Mouse (Mus musculus): ENCODE measurements around the gene Fam83f. TPM values are rescaled to one million over a fixed set of nuclear protein-coding genes. Genes with fewer than 3 reads are reported as not detected.

Gene Fam83f
- polyA plus RNA-seq, 1 experiment from 2014 or later, result 6.3 TPM

- 77% methylated on average over 2 of the region's 2 CpGs for WGBS
- no peak for DNase-seq (ENCODE audit: low spot score)
- no peak for ATAC-seq (replicated peaks; ENCODE audit: low FRiP score, low TSS enrichment, low read depth)
Measured at GRCm38 (mm10) chr15:80650412-80650811, 21.2 kb upstream of the Fam83f start.

DNA sequence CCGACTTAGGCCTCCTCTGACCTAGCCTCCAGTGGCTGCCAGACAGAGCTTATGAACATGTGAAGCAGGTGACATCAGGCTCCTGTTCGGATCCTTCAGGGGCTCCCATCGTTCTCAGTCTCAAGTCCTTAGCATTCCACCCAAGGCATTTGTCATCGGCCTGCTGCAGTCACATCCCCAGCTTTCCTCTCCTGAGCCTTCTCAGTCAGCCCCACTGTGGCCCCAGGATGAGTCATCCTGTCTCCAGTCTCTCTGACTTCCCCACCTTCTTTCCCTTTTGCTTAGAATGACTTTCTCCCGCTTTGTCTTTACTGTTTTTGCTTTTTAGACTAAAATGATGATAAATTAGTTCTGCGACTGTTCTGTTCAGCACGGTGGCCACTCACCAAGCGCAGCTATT is 17.8 kb upstream of the Fam83f start:
- no peak overlapping the region for H3K4me3 ChIP-seq (ENCODE audit: low read depth, low read length)
- H3K4me1 ChIP-seq (replicated peaks; ENCODE audit: control insufficient read depth, insufficient read depth, low read length), result no peaks in the 10 kb centered on the region
- no peak overlapping the region for H3K27ac ChIP-seq (ENCODE audit: low read depth)
- H3K27me3 ChIP-seq (replicated peaks; ENCODE audit: control insufficient read depth, insufficient read depth, low read length), result no peaks in the 10 kb centered on the region
- ATAC-seq (replicated peaks; ENCODE audit: low FRiP score, low TSS enrichment, low read depth), result no peak
- H3K36me3 ChIP-seq (ENCODE audit: control insufficient read depth, insufficient read depth, low read length), result no peaks in the 10 kb centered on the region
- H3K9ac ChIP-seq (ENCODE audit: low read length), result no peak overlapping the region
- WGBS, result 68% methylated on average over 8 of the region's 8 CpGs
- no peak overlapping the region for H3K4me2 ChIP-seq (ENCODE audit: low read length)
- H3K9me3 ChIP-seq (ENCODE audit: control insufficient read depth, low read length), result no peaks in the 10 kb centered on the region
- DNase-seq (ENCODE audit: low spot score), result no peak

More at GRCm38 (mm10) chr15:80650412-80650811, 21.2 kb upstream of the Fam83f start:
- H3K36me3 ChIP-seq (ENCODE audit: control insufficient read depth, insufficient read depth, low read length), result no peaks in the 10 kb centered on the region
- H3K4me3 ChIP-seq (ENCODE audit: low read depth, low read length), result no peak overlapping the region
- no peak overlapping the region for H3K9ac ChIP-seq (ENCODE audit: low read length)
- no peak overlapping the region for H3K4me2 ChIP-seq (ENCODE audit: low read length)
- H3K27me3 ChIP-seq (replicated peaks; ENCODE audit: control insufficient read depth, insufficient read depth, low read length), result no peaks in the 10 kb centered on the region
- H3K27ac ChIP-seq (ENCODE audit: low read depth), result no peak overlapping the region
- no peaks in the 10 kb centered on the region for H3K4me1 ChIP-seq (replicated peaks; ENCODE audit: control insufficient read depth, insufficient read depth, low read length)
- H3K9me3 ChIP-seq (ENCODE audit: control insufficient read depth, low read length), result no peaks in the 10 kb centered on the region

- Histone ChIP-seq H3K36me3 (ENCODE audit: control insufficient read depth, insufficient read depth, low read length) (no peaks in the 10 kb centered on the region), H3K4me2 (ENCODE audit: low read length) (no peak overlapping the region), H3K4me3 (ENCODE audit: low read depth, low read length) (no peak overlapping the region), H3K27me3 (replicated peaks; ENCODE audit: control insufficient read depth, insufficient read depth, low read length) (no peaks in the 10 kb centered on the region), H3K4me1 (replicated peaks; ENCODE audit: control insufficient read depth, insufficient read depth, low read length) (no peaks in the 10 kb centered on the region), H3K9me3 (ENCODE audit: control insufficient read depth, low read length) (no peaks in the 10 kb centered on the region), H3K9ac (ENCODE audit: low read length) (no peak overlapping the region), H3K27ac (ENCODE audit: low read depth) (no peak overlapping the region)
- ATAC-seq (replicated peaks; ENCODE audit: low FRiP score, low TSS enrichment, low read depth) (no peak), DNase-seq (ENCODE audit: low spot score) (no peak)
- WGBS, result 56% methylated on average over 6 of the region's 6 CpGs
Measured at GRCm38 (mm10) chr15:80658815-80659471, 12.7 kb upstream of the Fam83f start.

DNA sequence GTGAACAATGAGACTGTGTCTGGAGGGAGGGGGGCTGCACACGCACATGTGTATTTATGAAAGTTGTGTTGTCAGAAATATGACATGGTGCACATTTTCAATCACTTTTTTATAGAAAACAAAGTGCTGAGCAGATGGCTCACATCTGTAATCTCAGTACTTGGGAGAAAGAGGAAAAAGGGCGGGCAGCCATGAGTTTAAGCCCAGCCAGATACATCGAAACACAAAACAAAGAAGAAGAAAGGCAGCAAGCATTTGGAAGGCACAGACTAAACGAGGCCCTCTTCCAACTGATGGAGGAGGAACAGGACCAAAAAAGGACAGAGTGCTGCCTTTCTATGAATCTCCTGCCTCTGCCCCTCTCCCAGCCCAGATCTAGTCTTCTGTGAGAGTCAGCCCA is 10.7 kb upstream of the Fam83f start:
- DNase-seq (ENCODE audit: low spot score) (no peak), ATAC-seq (replicated peaks; ENCODE audit: low FRiP score, low TSS enrichment, low read depth) (no peak)
- 40% methylated on average over 4 of the region's 4 CpGs for WGBS
- no peak overlapping the region for H3K27ac ChIP-seq (ENCODE audit: low read depth)
- H3K4me2 ChIP-seq (ENCODE audit: low read length), result no peak overlapping the region
- no peak overlapping the region for H3K4me3 ChIP-seq (ENCODE audit: low read depth, low read length)
- H3K9me3 ChIP-seq (ENCODE audit: control insufficient read depth, low read length), result no peaks in the 10 kb centered on the region
- H3K9ac ChIP-seq (ENCODE audit: low read length), result no peak overlapping the region
- no peaks in the 10 kb centered on the region for H3K27me3 ChIP-seq (replicated peaks; ENCODE audit: control insufficient read depth, insufficient read depth, low read length)
- no peaks in the 10 kb centered on the region for H3K4me1 ChIP-seq (replicated peaks; ENCODE audit: control insufficient read depth, insufficient read depth, low read length)
- no peaks in the 10 kb centered on the region for H3K36me3 ChIP-seq (ENCODE audit: control insufficient read depth, insufficient read depth, low read length)

DNA sequence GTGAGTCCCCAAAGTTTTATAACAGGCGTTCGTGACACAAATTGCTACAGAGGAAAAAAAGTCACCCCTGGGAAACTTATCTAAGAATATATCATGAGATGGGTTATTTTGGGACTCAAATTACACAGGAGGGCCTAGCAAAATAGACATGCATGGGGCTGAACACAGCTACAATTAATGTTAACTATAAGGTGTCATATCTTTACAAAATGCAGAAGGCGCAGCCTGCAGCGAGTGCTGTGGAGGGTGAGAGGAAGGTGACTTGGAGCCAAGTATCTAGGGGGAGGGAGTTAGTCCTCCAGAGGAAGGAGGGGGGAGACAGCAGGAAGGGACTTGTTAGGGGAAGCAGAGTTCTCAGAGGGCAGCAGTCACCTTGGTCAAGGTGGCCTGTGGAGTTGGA is 7.2 kb upstream of the Fam83f start:
- 67% methylated on average over 4 of the region's 4 CpGs for WGBS

DNA sequence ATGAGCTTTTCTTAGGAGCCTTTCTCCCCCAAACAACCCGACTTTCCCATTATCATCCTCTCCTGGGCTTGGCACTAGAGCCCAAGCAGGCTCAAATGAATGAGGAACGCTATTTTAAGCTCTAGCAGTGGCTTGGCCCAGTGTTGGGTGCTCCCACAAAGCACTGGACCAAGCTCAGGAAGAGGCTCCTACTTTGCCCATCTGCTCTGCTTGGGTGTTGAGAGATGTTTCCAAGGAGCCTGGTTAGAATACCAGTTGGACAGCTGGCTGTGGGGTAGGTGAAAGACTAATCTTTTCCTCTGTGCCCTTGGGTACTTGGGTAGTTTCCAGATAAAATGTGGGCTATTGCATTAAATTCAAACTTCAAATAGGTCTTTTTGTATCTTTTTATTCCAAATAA is 1.2 kb downstream of the Fam83f start:
- no peak for DNase-seq (ENCODE audit: low spot score)
- WGBS, result 58% methylated on average over 2 of the region's 2 CpGs
- ATAC-seq (replicated peaks; ENCODE audit: low FRiP score, low TSS enrichment, low read depth), result no peak

More for the DNA sequence above, 7.2 kb upstream of the Fam83f start:
- H3K4me2 ChIP-seq (ENCODE audit: low read length), result no peak overlapping the region
- H3K27ac ChIP-seq (ENCODE audit: low read depth), result no peak overlapping the region
- no peaks in the 10 kb centered on the region for H3K4me1 ChIP-seq (replicated peaks; ENCODE audit: control insufficient read depth, insufficient read depth, low read length)
- no peak for DNase-seq (ENCODE audit: low spot score)
- no peak for ATAC-seq (replicated peaks; ENCODE audit: low FRiP score, low TSS enrichment, low read depth)
- no peaks in the 10 kb centered on the region for H3K36me3 ChIP-seq (ENCODE audit: control insufficient read depth, insufficient read depth, low read length)
- no peaks in the 10 kb centered on the region for H3K9me3 ChIP-seq (ENCODE audit: control insufficient read depth, low read length)
- no peak overlapping the region for H3K4me3 ChIP-seq (ENCODE audit: low read depth, low read length)
- no peak overlapping the region for H3K9ac ChIP-seq (ENCODE audit: low read length)
- H3K27me3 ChIP-seq (replicated peaks; ENCODE audit: control insufficient read depth, insufficient read depth, low read length), result no peaks in the 10 kb centered on the region

GRCm38 (mm10) chr15:80673337-80674095 is 1.9 kb downstream of the Fam83f start:
- Histone ChIP-seq H3K27me3 (replicated peaks; ENCODE audit: control insufficient read depth, insufficient read depth, low read length) (peaks cover 26% of the 10 kb centered on the region), H3K9me3 (ENCODE audit: control insufficient read depth, low read length) (no peaks in the 10 kb centered on the region), H3K4me3 (ENCODE audit: low read depth, low read length) (no peak overlapping the region), H3K36me3 (ENCODE audit: control insufficient read depth, insufficient read depth, low read length) (no peaks in the 10 kb centered on the region), H3K27ac (ENCODE audit: low read depth) (no peak overlapping the region), H3K4me2 (ENCODE audit: low read length) (no peak overlapping the region), H3K4me1 (replicated peaks; ENCODE audit: control insufficient read depth, insufficient read depth, low read length) (peaks cover 8% of the 10 kb centered on the region), H3K9ac (ENCODE audit: low read length) (no peak overlapping the region)
- ATAC-seq (replicated peaks; ENCODE audit: low FRiP score, low TSS enrichment, low read depth) (no peak), DNase-seq (ENCODE audit: low spot score) (no peak)
- 75% methylated on average over 4 of the region's 4 CpGs for WGBS

More for the DNA sequence above, 1.2 kb downstream of the Fam83f start:
- no peaks in the 10 kb centered on the region for H3K36me3 ChIP-seq (ENCODE audit: control insufficient read depth, insufficient read depth, low read length)
- peaks cover 5% of the 10 kb centered on the region for H3K4me1 ChIP-seq (replicated peaks; ENCODE audit: control insufficient read depth, insufficient read depth, low read length)
- H3K9me3 ChIP-seq (ENCODE audit: control insufficient read depth, low read length), result no peaks in the 10 kb centered on the region
- H3K9ac ChIP-seq (ENCODE audit: low read length), result no peak overlapping the region
- 0 out of 2 replicates have a peak overlapping the region, but pooled peaks have one; percentile 61 for H3K4me2 ChIP-seq (ENCODE audit: low read length)
- H3K27ac ChIP-seq (ENCODE audit: low read depth), result no peak overlapping the region
- no peak overlapping the region for H3K4me3 ChIP-seq (ENCODE audit: low read depth, low read length)
- H3K27me3 ChIP-seq (replicated peaks; ENCODE audit: control insufficient read depth, insufficient read depth, low read length), result peaks cover 26% of the 10 kb centered on the region

DNA sequence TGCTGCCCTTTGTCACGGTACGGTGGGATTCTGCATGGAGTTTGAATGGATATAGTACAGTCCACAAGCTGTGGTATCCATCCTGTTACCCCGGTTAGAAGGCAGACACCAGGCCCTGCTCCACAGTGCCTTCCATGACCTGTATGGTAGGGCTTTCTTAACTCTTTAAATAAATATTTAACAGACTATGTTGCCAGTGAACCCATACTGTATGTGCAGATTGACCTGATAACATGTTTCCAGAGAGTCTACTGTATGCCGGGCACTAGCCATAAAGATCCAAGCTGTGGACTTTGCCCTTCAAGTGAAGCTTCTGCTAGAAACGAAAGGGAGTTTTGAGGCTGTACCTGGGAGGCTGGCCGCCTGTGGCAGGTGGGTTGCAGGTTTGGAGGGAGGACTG is 3.1 kb downstream of the Fam83f start:
- 62% methylated on average over 6 of the region's 6 CpGs for WGBS
- Histone ChIP-seq H3K9me3 (ENCODE audit: control insufficient read depth, low read length) (no peaks in the 10 kb centered on the region), H3K27me3 (replicated peaks; ENCODE audit: control insufficient read depth, insufficient read depth, low read length) (peaks cover 26% of the 10 kb centered on the region), H3K9ac (ENCODE audit: low read length) (no peak overlapping the region), H3K4me1 (replicated peaks; ENCODE audit: control insufficient read depth, insufficient read depth, low read length) (peaks cover 10% of the 10 kb centered on the region), H3K36me3 (ENCODE audit: control insufficient read depth, insufficient read depth, low read length) (no peaks in the 10 kb centered on the region), H3K27ac (ENCODE audit: low read depth) (no peak overlapping the region), H3K4me3 (ENCODE audit: low read depth, low read length) (no peak overlapping the region), H3K4me2 (ENCODE audit: low read length) (no peak overlapping the region)
- ATAC-seq (replicated peaks; ENCODE audit: low FRiP score, low TSS enrichment, low read depth) (0 out of 2 replicates have a peak, but pooled peaks have one; percentile 36), DNase-seq (ENCODE audit: low spot score) (peak; percentile 56)
